Mouse (Mus musculus) heart, embryonic 15.5 days (tissue): ENCODE results near the gene Gatd1. TPM values are rescaled to one million over a fixed set of nuclear protein-coding genes. Genes with fewer than 3 reads are reported as not detected.

Source experiments
- ATAC-seq: fragments of 200-750 bp; cut with Nextera tagmentation; replicated peaks from 2 replicates; pipeline ENCODE4 v1.8.0; 2017; ENCODE audit warnings: low read depth, moderate TSS enrichment; ENCODE audit not compliant: insufficient number of reproducible peaks, insufficient read depth, low FRiP score
- H3K27ac ChIP-seq: fragments of 300-500 bp; sonication (generic); 2 replicates; pipeline ENCODE4 v1.5.1; 2015; ENCODE audit warnings: mild to moderate bottlenecking, inconsistent platforms
- H3K27me3 ChIP-seq: fragments of 300-500 bp; sonication (generic); 2 replicates; pipeline ENCODE4 v1.6.1; 2015; ENCODE audit warnings: inconsistent platforms
- H3K36me3 ChIP-seq: fragments of 300-500 bp; sonication (generic); 2 replicates; pipeline ENCODE4 v1.6.1; 2015; ENCODE audit warnings: mild to moderate bottlenecking, inconsistent platforms
- H3K4me1 ChIP-seq: fragments of 300-500 bp; sonication (generic); replicated peaks from 2 replicates; pipeline ENCODE4 v1.6.1; 2015; ENCODE audit warnings: inconsistent platforms
- H3K4me2 ChIP-seq: fragments of 300-500 bp; sonication (generic); 2 replicates; pipeline ENCODE4 v1.6.1; 2015; ENCODE audit warnings: inconsistent platforms, mild to moderate bottlenecking, moderate library complexity
- H3K4me3 ChIP-seq: fragments of 300-500 bp; sonication (generic); 2 replicates; pipeline ENCODE4 v1.5.1; 2015; ENCODE audit warnings: mild to moderate bottlenecking, inconsistent platforms
- H3K9ac ChIP-seq: fragments of 300-500 bp; sonication (generic); 2 replicates; pipeline ENCODE4 v1.6.1; 2015; ENCODE audit warnings: mild to moderate bottlenecking, inconsistent platforms
- H3K9me3 ChIP-seq: fragments of 300-500 bp; sonication (generic); replicated peaks from 2 replicates; pipeline ENCODE4 v1.6.1; 2016; ENCODE audit warnings: inconsistent platforms
- WGBS: fragments of 180-500 bp; shearing (Covaris S2); methylation state at CpG from one replicate; pipeline ENCODE4 v1.1.7; 2015; ENCODE audit warnings: mixed read lengths; 5-methylcytosine and 5-hydroxymethylcytosine counted together
- polyA plus RNA-seq: library from polyadenylated mRNA; unstranded; fragments of >200 nt; fragmentation: Nextera tagmentation; extraction: Ambion mirVana; gene quantifications from 2 replicates; pipeline ENCODE4 v1.2.1, GENCODE M21; 2015

The Gatd1 gene
- polyA plus RNA-seq, 1 experiment from 2014 or later, result 25.5 TPM

DNA sequence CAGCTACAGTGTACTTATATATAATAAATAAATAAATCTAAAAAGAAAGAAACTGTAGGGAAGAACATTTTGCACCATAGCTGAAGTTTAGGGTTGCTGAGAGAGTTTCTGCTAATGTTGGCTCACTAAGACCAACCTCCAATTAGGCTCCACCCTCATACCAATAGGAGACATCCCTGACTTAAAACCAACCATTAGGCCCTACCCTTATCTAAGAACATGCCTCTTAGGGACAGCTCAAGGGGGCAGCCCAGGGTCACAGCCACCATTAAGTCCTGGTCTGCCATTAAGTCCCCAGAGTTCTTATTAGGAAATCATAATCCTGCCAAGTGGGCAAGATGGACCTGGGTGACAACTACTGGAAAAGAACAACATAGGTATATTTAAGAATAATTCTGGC lies 39.5 kb downstream of the Gatd1 start:
- Histone ChIP-seq H3K27me3 (no peaks in the 10 kb centered on the region), H3K9ac (no peak overlapping the region), H3K4me2 (no peak overlapping the region), H3K4me3 (no peak overlapping the region), H3K4me1 (no peaks in the 10 kb centered on the region), H3K27ac (no peak overlapping the region), H3K9me3 (no peaks in the 10 kb centered on the region), H3K36me3 (no peaks in the 10 kb centered on the region)
- ATAC-seq, result no peak

DNA sequence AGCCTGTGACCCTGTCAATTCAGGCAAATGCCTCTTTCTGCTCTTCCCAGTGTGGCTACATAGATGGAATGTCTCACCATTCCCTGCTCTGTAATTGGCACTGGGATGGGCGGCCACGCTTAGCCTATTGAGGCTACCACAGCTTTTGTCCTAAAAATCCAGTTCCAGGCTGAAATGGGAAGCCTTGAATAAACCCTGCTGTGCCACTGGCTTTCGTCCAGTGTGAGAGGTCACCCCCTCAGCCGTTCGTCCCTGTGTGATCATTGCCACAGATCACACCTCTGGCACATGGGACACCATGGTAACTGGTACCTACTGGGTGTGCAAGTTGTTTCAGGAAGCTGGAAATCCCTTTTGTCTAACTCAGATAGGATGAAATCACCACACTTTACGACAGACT lies 40.3 kb downstream of the Gatd1 start:
- H3K27ac ChIP-seq, result no peak overlapping the region
- H3K4me1 ChIP-seq, result no peaks in the 10 kb centered on the region
- WGBS, result 73% methylated on average over 6 of the region's 6 CpGs
- no peaks in the 10 kb centered on the region for H3K36me3 ChIP-seq
- no peak for ATAC-seq
- no peak overlapping the region for H3K9ac ChIP-seq
- no peaks in the 10 kb centered on the region for H3K27me3 ChIP-seq
- H3K4me2 ChIP-seq, result no peak overlapping the region
- H3K9me3 ChIP-seq, result no peaks in the 10 kb centered on the region
- no peak overlapping the region for H3K4me3 ChIP-seq

- no peaks in the 10 kb centered on the region for H3K27me3 ChIP-seq
- ATAC-seq, result no peak
- whole genome bisulfite sequencing, result 43% methylated on average over 6 of the region's 6 CpGs
- no peaks in the 10 kb centered on the region for H3K4me1 ChIP-seq
- no peak overlapping the region for H3K4me2 ChIP-seq
- no peak overlapping the region for H3K9ac ChIP-seq
- H3K9me3 ChIP-seq, result no peaks in the 10 kb centered on the region
- no peak overlapping the region for H3K4me3 ChIP-seq
- no peaks in the 10 kb centered on the region for H3K36me3 ChIP-seq
- H3K27ac ChIP-seq, result no peak overlapping the region
Measured at GRCm38 (mm10) chr7:141371942-141372595, 41.9 kb downstream of the Gatd1 start.

- no peak overlapping the region for H3K27ac ChIP-seq
- no peak overlapping the region for H3K4me3 ChIP-seq
- WGBS, result 64% methylated on average over 5 of the region's 5 CpGs
- H3K9me3 ChIP-seq, result no peaks in the 10 kb centered on the region
- H3K9ac ChIP-seq, result no peak overlapping the region
- H3K27me3 ChIP-seq, result 0 out of 2 replicates have a peak, but pooled peaks cover 4% of the 10 kb centered on the region
- H3K4me1 ChIP-seq, result no peaks in the 10 kb centered on the region
- H3K36me3 ChIP-seq, result no peaks in the 10 kb centered on the region
- no peak overlapping the region for H3K4me2 ChIP-seq
- ATAC-seq, result no peak
Measured at GRCm38 (mm10) chr7:141369918-141370317, 44.0 kb downstream of the Gatd1 start.

GRCm38 (mm10) chr7:141367358-141367757 lies 46.6 kb downstream of the Gatd1 start:
- Histone ChIP-seq H3K9me3 (no peaks in the 10 kb centered on the region), H3K4me1 (no peaks in the 10 kb centered on the region), H3K4me2 (no peak overlapping the region), H3K36me3 (no peaks in the 10 kb centered on the region), H3K27me3 (peaks cover 9% of the 10 kb centered on the region), H3K9ac (no peak overlapping the region), H3K27ac (no peak overlapping the region), H3K4me3 (no peak overlapping the region)
- no peak for ATAC-seq
- 75% methylated on average over 4 of the region's 4 CpGs for WGBS

- Histone ChIP-seq H3K4me3 (no peak overlapping the region), H3K27ac (no peak overlapping the region), H3K9me3 (no peaks in the 10 kb centered on the region), H3K9ac (no peak overlapping the region), H3K4me2 (no peak overlapping the region), H3K4me1 (0 out of 2 replicates have a peak, but pooled peaks cover 2% of the 10 kb centered on the region), H3K36me3 (no peaks in the 10 kb centered on the region), H3K27me3 (peaks cover 32% of the 10 kb centered on the region)
- ATAC-seq, result no peak
- 61% methylated on average over 3 of the region's 3 CpGs for WGBS
Measured at GRCm38 (mm10) chr7:141365049-141365445, 48.9 kb downstream of the Gatd1 start.

- Histone ChIP-seq H3K9me3 (no peaks in the 10 kb centered on the region), H3K36me3 (no peaks in the 10 kb centered on the region), H3K4me3 (no peak overlapping the region), H3K4me1 (0 out of 2 replicates have a peak, but pooled peaks cover 2% of the 10 kb centered on the region), H3K4me2 (no peak overlapping the region), H3K27ac (no peak overlapping the region), H3K27me3 (peaks cover 36% of the 10 kb centered on the region), H3K9ac (no peak overlapping the region)
- 57% methylated on average over 5 of the region's 5 CpGs for WGBS
- no peak for ATAC-seq
Measured at GRCm38 (mm10) chr7:141364349-141365048, 49.4 kb downstream of the Gatd1 start.

- H3K27ac ChIP-seq, result no peak overlapping the region
- H3K36me3 ChIP-seq, result no peaks in the 10 kb centered on the region
- no peak overlapping the region for H3K4me2 ChIP-seq
- no peak overlapping the region for H3K4me3 ChIP-seq
- H3K4me1 ChIP-seq, result 0 out of 2 replicates have a peak, but pooled peaks cover 2% of the 10 kb centered on the region
- peaks cover 38% of the 10 kb centered on the region for H3K27me3 ChIP-seq
- WGBS, result 53% methylated on average over 2 of the region's 2 CpGs
- no peaks in the 10 kb centered on the region for H3K9me3 ChIP-seq
- H3K9ac ChIP-seq, result no peak overlapping the region
- no peak for ATAC-seq
Measured at GRCm38 (mm10) chr7:141363752-141364125, 50.2 kb downstream of the Gatd1 start.

GRCm38 (mm10) chr7:141363106-141363751 lies 50.7 kb downstream of the Gatd1 start:
- peaks cover 38% of the 10 kb centered on the region for H3K27me3 ChIP-seq
- ATAC-seq, result no peak

DNA sequence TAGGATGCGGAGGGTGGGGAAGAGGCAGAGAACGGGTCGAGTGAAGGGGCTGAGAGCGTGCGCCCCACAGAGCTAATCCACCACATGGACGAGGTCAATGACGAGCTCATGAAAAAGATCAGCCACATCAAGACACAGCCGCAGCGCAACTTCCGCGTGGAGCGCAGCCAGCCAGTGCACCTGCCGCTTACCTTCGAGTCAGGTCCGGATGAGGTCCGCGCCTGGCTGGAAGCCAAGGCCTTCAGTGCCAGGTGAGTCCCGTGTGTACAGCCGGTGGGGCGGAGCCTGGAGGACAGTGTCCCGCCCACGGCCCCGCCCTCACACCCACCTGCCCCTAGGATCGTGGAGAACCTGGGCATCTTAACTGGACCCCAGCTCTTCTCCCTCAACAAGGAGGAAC lies 52.4 kb downstream of the Gatd1 start:
- 0 out of 2 replicates have a peak, but pooled peaks cover 2% of the 10 kb centered on the region for H3K4me1 ChIP-seq
- H3K9ac ChIP-seq, result no peak overlapping the region
- peaks cover 41% of the 10 kb centered on the region for H3K27me3 ChIP-seq
- H3K27ac ChIP-seq, result no peak overlapping the region
- no peaks in the 10 kb centered on the region for H3K36me3 ChIP-seq
- WGBS, result 15% methylated on average over 24 of the region's 24 CpGs
- no peak overlapping the region for H3K4me3 ChIP-seq
- no peaks in the 10 kb centered on the region for H3K9me3 ChIP-seq
- no peak overlapping the region for H3K4me2 ChIP-seq
- ATAC-seq, result no peak

More at GRCm38 (mm10) chr7:141363106-141363751, 50.7 kb downstream of the Gatd1 start:
- 0 out of 2 replicates have a peak, but pooled peaks cover 2% of the 10 kb centered on the region for H3K4me1 ChIP-seq
- H3K27ac ChIP-seq, result no peak overlapping the region
- no peak overlapping the region for H3K4me2 ChIP-seq
- no peak overlapping the region for H3K4me3 ChIP-seq
- H3K9me3 ChIP-seq, result no peaks in the 10 kb centered on the region
- no peaks in the 10 kb centered on the region for H3K36me3 ChIP-seq
- no peak overlapping the region for H3K9ac ChIP-seq
- WGBS, result 50% methylated on average over 4 of the region's 4 CpGs
